Mouse (Mus musculus): ENCODE measurements at regions not wholly inside any gene's neighbourhood (a gene's known extent, or its start where the extent isn't known, plus 50 kb on each side); places are given as distances from the start of the nearest gene placed in this dataset.
A peak's percentile ranks its signal among the peaks of the same experiment; 100 is the strongest.

DNA sequence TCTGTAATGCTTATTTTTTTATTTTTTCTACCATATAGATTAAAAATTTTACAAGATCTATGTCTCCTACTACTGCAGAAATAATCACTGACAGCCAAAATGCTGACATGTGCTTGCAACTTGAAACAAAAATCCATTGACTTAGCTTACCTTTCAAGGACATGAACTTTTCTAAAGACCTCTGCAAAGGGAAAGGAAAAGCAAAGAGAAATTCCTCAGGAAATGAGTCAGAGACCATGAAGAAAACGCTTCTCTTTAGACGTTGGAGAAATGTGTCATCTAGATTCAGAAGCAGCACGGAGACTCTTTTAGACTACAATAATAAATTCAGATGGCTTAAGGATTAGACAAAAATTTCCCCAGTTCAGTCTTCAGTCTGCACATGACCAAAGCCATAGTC, 2188.6 kb upstream of the Tenm3 start:
- no peak for DNase-seq (ENCODE audit: low spot score in 2 of 2)

DNA sequence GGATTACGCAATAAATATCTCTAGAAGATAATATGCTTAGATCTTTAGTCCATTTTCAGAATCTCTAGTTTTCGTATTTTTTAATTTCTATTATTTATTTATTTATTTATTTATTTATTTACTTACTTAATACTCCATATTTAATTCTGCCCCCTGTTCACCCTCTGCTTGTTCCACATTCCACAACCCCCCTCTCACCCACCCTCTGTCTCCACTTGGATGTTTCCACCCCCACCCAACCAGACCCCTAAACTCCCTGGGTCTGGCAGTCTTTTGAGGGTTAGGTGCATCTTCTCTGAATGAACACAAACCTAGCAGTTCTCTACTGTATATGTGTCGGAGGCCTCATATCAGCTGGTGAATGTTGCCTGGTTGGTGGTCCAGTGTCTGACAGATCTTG, 2166.8 kb upstream of the Tenm3 start:
- DNase-seq (ENCODE audit: low spot score in 2 of 2) = no peak

DNA sequence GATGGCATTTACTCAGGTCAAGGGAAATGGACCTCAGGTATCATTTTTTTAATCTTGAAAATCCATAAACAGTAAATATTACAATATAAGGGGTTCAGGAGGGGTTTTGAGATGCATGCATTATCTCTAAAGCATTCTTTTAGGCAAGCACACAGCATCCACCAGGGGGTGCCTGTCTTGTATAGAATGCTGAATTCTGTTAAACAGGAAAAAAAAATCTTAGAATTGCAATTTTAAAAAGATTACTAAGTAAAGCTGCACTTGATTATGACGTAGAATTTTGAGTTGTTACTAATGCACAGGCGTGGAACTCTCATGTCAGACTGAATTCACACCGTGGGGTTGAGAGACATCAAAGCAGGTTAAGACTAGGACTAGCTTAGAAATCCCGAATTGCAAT, 2123.6 kb upstream of the Tenm3 start:
- peak; percentile 15 to 18 for DNase-seq (ENCODE audit: low spot score in 2 of 2)

DNA sequence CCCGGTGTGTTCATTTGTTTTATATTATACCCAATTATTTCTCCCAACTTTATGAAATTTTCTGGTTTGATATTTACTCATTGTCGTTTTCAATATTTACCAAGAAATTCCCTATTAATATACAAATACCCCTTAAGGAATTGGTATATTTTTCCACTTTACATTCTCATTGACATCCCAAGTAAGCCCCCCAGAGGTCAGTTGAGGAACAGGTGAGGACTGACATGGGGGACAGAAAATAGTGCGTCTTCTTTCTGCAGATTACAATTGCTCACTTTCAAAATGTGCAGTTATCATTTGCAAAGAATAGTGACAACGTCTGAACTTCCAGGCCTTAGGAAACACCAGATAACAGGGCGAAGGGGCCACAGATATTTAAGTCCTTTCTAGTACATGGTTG, 2073.8 kb upstream of the Tenm3 start:
- DNase-seq (ENCODE audit: low spot score in 2 of 2) = no peak

DNA sequence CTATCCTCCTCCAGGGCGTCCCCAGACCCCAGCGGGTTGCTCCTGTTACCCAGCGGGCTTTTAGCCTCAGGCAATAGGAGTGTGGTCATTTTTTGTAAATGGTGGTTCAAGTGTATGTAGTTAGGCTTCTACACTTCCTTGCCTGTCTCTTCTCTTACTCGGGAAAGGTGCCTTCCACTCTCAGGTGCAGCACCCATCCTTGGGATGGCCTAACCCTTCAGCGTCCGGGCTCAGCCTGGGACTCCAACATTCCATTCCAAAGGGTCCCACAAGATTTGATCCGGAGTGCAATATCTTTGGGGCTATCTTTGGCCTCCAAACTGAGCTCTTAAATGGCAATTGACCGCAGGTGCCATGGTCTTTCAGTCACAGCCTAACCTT, 2073.0 kb upstream of the Tenm3 start:
- no peak for DNase-seq (ENCODE audit: low spot score in 2 of 2)

DNA sequence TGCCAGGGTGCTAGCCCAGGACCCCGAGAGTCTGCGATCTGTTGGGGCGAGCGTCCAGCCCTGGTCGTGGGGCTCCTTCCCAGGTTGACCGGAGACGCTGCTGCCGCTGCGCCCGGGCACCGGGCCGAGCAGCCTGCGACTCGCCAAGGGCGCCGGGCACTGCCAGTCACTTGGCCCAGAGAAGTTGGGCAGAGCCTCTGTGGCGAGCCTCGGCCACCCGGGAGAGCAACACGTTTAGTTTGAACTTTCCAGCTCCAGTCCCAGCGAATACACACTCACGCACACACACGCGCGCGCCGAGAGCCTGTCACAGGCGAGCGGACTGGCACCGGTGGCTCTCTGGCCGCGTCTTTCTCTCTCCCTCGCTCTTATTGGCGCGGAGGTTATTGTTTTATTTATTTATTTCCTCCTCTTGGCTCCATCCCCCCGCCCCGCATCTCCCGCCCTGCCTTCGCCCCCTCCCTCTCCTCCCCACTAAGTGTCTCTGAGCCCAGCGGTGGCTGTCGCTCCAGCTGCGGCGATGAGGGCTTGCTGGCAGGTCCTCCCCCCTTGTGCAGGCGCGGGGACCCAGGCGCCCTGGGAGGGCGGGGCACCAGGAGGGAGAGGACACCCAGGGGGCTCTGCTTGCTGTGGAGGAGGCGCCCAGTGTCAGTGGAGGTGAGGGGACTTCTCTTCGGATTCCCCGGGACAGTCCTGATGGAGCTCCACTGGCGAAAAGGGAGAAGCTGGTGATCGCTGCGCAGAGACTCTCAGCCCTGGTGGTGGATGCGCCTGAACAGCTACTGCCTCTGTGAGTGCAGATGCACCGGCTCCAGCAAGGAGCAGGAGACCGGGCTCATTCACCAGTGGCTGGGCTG, 2072.4 kb upstream of the Tenm3 start:
- DNase-seq (ENCODE audit: low spot score in 2 of 2) = peak; percentile 19 to 44

DNA sequence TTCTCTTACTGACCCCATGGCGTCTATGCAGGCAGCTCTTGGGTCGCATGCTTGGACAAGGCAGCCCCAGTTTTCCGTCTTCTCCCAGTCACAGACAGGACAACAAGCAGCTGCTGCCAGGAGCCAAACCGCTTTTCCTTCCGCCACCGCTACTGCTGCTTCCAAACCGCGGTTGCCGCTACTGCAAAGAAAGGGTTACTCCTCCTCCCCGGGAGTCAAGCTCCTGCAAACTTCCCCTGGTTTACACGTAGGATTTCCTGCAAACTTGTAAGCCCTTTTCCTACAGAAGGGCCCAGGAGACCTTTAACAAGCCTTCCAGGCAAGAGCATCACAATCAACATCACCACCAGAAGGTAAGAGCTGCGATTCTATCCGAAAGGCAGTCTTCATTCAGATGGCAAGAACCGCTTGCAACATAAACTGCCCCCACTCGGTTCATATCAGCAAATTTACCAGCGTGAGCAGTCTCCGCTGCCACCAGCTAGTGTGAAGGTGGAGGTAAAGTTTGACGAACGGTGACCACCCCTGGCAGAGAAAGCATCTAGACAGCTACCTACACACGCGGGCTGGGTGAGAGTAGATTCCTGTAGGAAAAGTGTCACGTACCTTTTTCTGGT, 2071.6 kb upstream of the Tenm3 start:
- DNase-seq (ENCODE audit: low spot score in 2 of 2) = peak; percentile 2 to 46

DNA sequence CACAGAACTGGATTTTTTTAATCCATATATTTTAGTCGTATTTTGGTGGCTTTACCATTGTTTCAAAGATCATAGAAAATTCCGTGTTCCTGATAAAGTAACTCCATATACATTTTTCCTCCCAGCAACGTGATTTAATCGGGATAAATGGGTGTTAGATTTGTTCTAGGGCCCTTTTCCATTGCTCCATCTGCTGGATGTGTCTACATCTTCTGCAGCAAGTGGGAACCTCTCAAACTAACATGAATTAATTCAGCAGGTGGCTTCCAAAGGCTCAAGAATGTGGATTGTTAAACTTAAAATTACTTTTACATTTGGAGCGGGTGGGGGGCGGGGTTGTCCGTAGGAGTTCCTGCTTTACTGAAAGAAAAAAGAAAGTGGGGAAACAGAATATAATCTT, 2070.9 kb upstream of the Tenm3 start:
- no peak for DNase-seq (ENCODE audit: low spot score in 2 of 2)

DNA sequence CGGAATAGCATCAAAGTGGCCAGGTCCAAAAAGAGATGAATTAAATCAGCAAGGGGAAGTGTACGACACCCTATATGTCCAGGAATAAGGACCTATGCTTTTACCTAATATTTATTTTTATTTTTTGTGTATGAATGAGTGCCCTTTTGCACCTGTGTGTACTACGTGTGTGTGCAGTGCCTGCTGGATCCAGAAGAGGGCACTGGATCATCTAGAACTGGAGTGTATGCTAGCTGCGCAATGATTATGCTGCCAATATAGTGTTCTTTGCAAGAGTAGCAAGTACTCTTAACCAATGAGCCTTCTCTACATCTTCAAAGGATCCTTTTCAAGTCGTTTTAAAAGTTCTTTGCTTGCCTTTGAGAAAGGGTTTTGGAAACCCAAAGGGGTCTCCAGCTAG, 2034.4 kb upstream of the Tenm3 start:
- DNase-seq (ENCODE audit: low spot score in 2 of 2) = no peak
